Mouse (Mus musculus): Measurements from ENCODE around the gene Lhx5. TPM values are rescaled to one million over a fixed set of nuclear protein-coding genes. Genes with fewer than 3 reads are reported as not detected.

Lhx5 gene
- polyA plus RNA-seq, 1 experiment = not detected

DNA sequence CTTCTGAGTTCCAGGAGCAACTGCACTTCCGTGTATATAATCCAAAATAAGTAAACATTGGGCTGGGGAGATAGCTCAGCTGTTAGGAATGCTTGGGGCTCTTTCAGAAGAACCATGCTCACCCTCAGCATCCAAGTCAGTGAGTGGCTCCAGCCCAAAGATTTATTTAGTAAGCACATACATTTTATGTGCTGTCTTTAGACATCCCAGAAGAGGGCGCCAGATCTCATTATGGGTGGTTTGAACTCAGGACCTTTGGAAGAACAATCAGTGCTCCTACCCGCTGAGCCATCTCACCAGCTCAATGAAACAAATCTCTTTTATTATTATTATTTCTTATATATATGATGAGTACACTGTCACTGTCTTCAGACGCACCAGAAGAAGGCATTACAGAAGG lies 48.0 kb downstream of the Lhx5 start:
- H3K27me3 ChIP-seq (ENCODE audit: control insufficient read depth, insufficient read depth, low read length, poor library complexity, severe bottlenecking) = no peaks in the 10 kb centered on the region
- no peaks in the 10 kb centered on the region for H3K36me3 ChIP-seq (ENCODE audit: control insufficient read depth, insufficient read depth, low read length, poor library complexity, severe bottlenecking)
- TF ChIP-seq POLR2A (IDR thresholded peaks at IDR 0.05; ENCODE audit: insufficient read depth, low read length) (no peak), EP300 (IDR thresholded peaks at IDR 0.05; ENCODE audit: insufficient read depth, low read depth, low read length) (no peak), CTCF (IDR thresholded peaks at IDR 0.05; ENCODE audit: low read depth, low read length) (no peak)
- H3K9ac ChIP-seq (ENCODE audit: low read depth, poor library complexity, severe bottlenecking) = no peak overlapping the region
- no peaks in the 10 kb centered on the region for H3K9me3 ChIP-seq (replicated peaks; ENCODE audit: control insufficient read depth, insufficient read depth, low read length, poor library complexity, severe bottlenecking)
- H3K4me3 ChIP-seq (ENCODE audit: low read depth, low read length) = no peak overlapping the region
- H3K4me1 ChIP-seq (ENCODE audit: control insufficient read depth, insufficient read depth, low read length) = no peaks in the 10 kb centered on the region
- no peak overlapping the region for H3K27ac ChIP-seq (ENCODE audit: insufficient read depth, low read length)

DNA sequence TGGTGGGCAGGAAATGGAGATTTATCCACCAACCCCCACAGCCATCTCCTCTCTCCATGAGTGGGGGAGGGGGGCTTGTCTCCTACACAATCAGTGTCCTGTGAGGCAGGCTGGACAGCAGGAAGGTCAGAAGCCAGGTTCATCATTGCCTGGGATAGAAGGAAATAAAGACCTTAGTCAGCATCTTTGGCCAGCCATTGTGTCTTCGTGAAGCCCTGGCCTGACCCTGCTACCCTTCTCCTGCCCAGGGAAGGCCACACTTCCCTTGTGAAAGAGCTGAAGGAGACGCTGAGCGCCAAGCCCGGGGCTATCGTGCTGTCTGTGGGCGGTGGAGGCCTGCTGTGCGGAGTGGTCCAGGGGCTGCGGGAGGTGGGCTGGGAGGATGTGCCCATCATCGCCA lies 49.7 kb downstream of the Lhx5 start:
- H3K9me3 ChIP-seq (replicated peaks; ENCODE audit: control insufficient read depth, insufficient read depth, low read length, poor library complexity, severe bottlenecking) = no peaks in the 10 kb centered on the region
- no peak overlapping the region for H3K4me3 ChIP-seq (ENCODE audit: low read depth, low read length)
- no peak overlapping the region for H3K9ac ChIP-seq (ENCODE audit: low read depth, poor library complexity, severe bottlenecking)
- H3K27ac ChIP-seq (ENCODE audit: insufficient read depth, low read length) = no peak overlapping the region
- H3K36me3 ChIP-seq (ENCODE audit: control insufficient read depth, insufficient read depth, low read length, poor library complexity, severe bottlenecking) = no peaks in the 10 kb centered on the region
- TF ChIP-seq POLR2A (IDR thresholded peaks at IDR 0.05; ENCODE audit: insufficient read depth, low read length) = no peak
- TF ChIP-seq EP300 (IDR thresholded peaks at IDR 0.05; ENCODE audit: insufficient read depth, low read depth, low read length) = no peak
- no peak for TF ChIP-seq CTCF (IDR thresholded peaks at IDR 0.05; ENCODE audit: low read depth, low read length)
- H3K4me1 ChIP-seq (ENCODE audit: control insufficient read depth, insufficient read depth, low read length) = no peaks in the 10 kb centered on the region
- no peaks in the 10 kb centered on the region for H3K27me3 ChIP-seq (ENCODE audit: control insufficient read depth, insufficient read depth, low read length, poor library complexity, severe bottlenecking)

DNA sequence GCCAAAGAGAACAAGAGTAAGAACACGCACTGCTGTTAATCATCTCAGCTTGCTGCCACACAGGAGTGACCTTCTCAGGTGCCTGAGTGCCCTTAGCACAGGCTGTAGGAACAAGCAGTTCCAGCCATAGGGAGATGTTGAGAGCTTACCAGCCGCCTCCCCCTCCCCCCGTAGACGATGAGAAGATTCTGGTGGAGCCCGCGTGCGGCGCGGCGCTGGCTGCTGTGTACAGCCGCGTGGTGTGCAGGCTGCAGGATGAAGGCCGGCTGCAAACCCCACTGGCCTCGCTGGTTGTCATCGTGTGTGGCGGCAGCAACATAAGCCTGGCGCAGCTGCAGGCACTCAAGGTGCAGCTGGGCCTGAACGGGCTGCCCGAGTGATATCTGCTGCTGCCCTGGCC lies 51.9 kb downstream of the Lhx5 start:
- Histone ChIP-seq H3K27me3 (ENCODE audit: control insufficient read depth, insufficient read depth, low read length, poor library complexity, severe bottlenecking) (no peaks in the 10 kb centered on the region), H3K9ac (ENCODE audit: low read depth, poor library complexity, severe bottlenecking) (no peak overlapping the region), H3K27ac (ENCODE audit: insufficient read depth, low read length) (no peak overlapping the region), H3K36me3 (ENCODE audit: control insufficient read depth, insufficient read depth, low read length, poor library complexity, severe bottlenecking) (no peaks in the 10 kb centered on the region), H3K4me1 (ENCODE audit: control insufficient read depth, insufficient read depth, low read length) (no peaks in the 10 kb centered on the region), H3K9me3 (replicated peaks; ENCODE audit: control insufficient read depth, insufficient read depth, low read length, poor library complexity, severe bottlenecking) (no peaks in the 10 kb centered on the region), H3K4me3 (ENCODE audit: low read depth, low read length) (no peak overlapping the region)
- no peak for TF ChIP-seq EP300 (IDR thresholded peaks at IDR 0.05; ENCODE audit: insufficient read depth, low read depth, low read length)
- TF ChIP-seq CTCF (IDR thresholded peaks at IDR 0.05; ENCODE audit: low read depth, low read length) = no peak
- TF ChIP-seq POLR2A (IDR thresholded peaks at IDR 0.05; ENCODE audit: insufficient read depth, low read length) = no peak

DNA sequence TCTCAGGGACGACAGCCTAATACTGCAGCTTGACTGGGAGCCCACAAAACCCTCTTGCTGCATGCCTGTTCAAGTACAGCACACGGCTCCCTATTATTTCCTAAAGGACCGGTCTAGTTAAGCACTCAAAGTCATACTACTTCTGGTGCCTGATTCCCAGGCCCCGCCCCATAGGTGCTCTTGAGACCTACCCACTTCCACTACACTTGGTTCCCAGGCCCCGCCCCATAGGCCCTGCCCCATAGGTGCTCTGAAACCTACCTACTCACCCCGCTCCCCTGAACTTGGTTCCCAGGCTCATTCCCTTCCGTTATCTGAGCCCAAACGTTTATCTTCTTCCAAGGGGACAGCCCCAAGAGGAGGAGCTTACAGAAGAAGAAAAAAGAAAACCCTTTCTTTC lies 56.3 kb downstream of the Lhx5 start:
- no peaks in the 10 kb centered on the region for H3K36me3 ChIP-seq (ENCODE audit: control insufficient read depth, insufficient read depth, low read length, poor library complexity, severe bottlenecking)
- no peak overlapping the region for H3K4me3 ChIP-seq (ENCODE audit: low read depth, low read length)
- no peak overlapping the region for H3K27ac ChIP-seq (ENCODE audit: insufficient read depth, low read length)
- no peak overlapping the region for H3K9ac ChIP-seq (ENCODE audit: low read depth, poor library complexity, severe bottlenecking)
- H3K9me3 ChIP-seq (replicated peaks; ENCODE audit: control insufficient read depth, insufficient read depth, low read length, poor library complexity, severe bottlenecking) = no peaks in the 10 kb centered on the region
- TF ChIP-seq POLR2A (IDR thresholded peaks at IDR 0.05; ENCODE audit: insufficient read depth, low read length) (no peak), EP300 (IDR thresholded peaks at IDR 0.05; ENCODE audit: insufficient read depth, low read depth, low read length) (no peak), CTCF (IDR thresholded peaks at IDR 0.05; ENCODE audit: low read depth, low read length) (no peak)
- H3K4me1 ChIP-seq (ENCODE audit: control insufficient read depth, insufficient read depth, low read length) = peaks cover 6% of the 10 kb centered on the region
- H3K27me3 ChIP-seq (ENCODE audit: control insufficient read depth, insufficient read depth, low read length, poor library complexity, severe bottlenecking) = no peaks in the 10 kb centered on the region

DNA sequence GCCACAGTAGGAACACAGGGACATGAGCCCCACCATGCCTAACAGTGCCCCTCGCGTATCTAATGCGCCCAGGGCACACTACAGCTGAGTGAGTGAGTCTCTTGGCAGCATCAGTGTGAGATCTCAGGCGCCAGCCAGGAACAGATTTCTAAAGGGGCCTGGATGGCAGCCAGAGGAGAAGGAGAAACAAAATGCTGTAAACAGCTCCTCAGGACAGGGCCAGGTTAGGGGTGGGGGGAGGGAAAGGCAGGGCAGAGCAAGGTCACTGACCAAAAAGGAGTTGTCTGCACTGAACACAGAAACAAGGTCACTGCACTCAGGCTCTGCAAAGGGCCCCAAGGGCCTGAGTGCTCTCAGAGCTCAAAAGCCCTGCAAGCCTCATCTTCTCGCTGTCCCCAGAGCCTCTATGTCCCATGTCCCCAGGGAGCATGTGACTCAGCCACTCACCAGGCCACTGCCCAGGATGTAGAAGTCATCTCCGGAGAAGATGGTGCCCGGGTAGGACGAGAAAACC lies 59.2 kb downstream of the Lhx5 start:
- Histone ChIP-seq H3K9me3 (replicated peaks; ENCODE audit: control insufficient read depth, insufficient read depth, low read length, poor library complexity, severe bottlenecking) (no peaks in the 10 kb centered on the region), H3K36me3 (ENCODE audit: control insufficient read depth, insufficient read depth, low read length, poor library complexity, severe bottlenecking) (no peaks in the 10 kb centered on the region), H3K27me3 (ENCODE audit: control insufficient read depth, insufficient read depth, low read length, poor library complexity, severe bottlenecking) (no peaks in the 10 kb centered on the region), H3K4me3 (ENCODE audit: low read depth, low read length) (peak overlapping the region; percentile 14; the same call in 1 of the 2 replicates), H3K27ac (ENCODE audit: insufficient read depth, low read length) (peak overlapping the region; percentile 34; the same call in 1 of the 2 replicates), H3K4me1 (ENCODE audit: control insufficient read depth, insufficient read depth, low read length) (peaks cover 6% of the 10 kb centered on the region), H3K9ac (ENCODE audit: low read depth, poor library complexity, severe bottlenecking) (no peak overlapping the region)
- TF ChIP-seq EP300 (IDR thresholded peaks at IDR 0.05; ENCODE audit: insufficient read depth, low read depth, low read length) (peak; percentile 77), POLR2A (IDR thresholded peaks at IDR 0.05; ENCODE audit: insufficient read depth, low read length) (no peak)

Other genes with a start within 250 kb of the Lhx5 start
- gene Sdsl, start 41.1 kb downstream of the Lhx5 start, polyA plus RNA-seq (2011; ENCODE audit: insufficient read depth, insufficient read length, low read depth, missing spikeins) = not detected in 2 replicates
- gene Sds, start 44.8 kb downstream of the Lhx5 start, polyA plus RNA-seq (2011; ENCODE audit: insufficient read depth, insufficient read length, low read depth, missing spikeins) = not detected in 2 replicates
- 19.1 and 22.1 TPM in 2 replicates for gene Plbd2, start 71.9 kb downstream of the Lhx5 start, polyA plus RNA-seq (2011; ENCODE audit: insufficient read depth, insufficient read length, low read depth, missing spikeins)
- gene Slc8b1, start 79.5 kb downstream of the Lhx5 start, polyA plus RNA-seq (2011; ENCODE audit: insufficient read depth, insufficient read length, low read depth, missing spikeins) = 17.7 and 19.1 TPM in 2 replicates
- 13.2 and 17.1 TPM in 2 replicates for gene Tpcn1, start 157.0 kb downstream of the Lhx5 start, polyA plus RNA-seq (2011; ENCODE audit: insufficient read depth, insufficient read length, low read depth, missing spikeins)
- gene Iqcd, start 157.3 kb downstream of the Lhx5 start, polyA plus RNA-seq (2011; ENCODE audit: insufficient read depth, insufficient read length, low read depth, missing spikeins) = 0.37 and 0.43 TPM in 2 replicates
- 13.0 and 13.1 TPM in 2 replicates for gene Rita1, start 180.9 kb downstream of the Lhx5 start, polyA plus RNA-seq (2011; ENCODE audit: insufficient read depth, insufficient read length, low read depth, missing spikeins)
- gene Ddx54, start 181.0 kb downstream of the Lhx5 start, polyA plus RNA-seq (2011; ENCODE audit: insufficient read depth, insufficient read length, low read depth, missing spikeins) = 49.7 and 49.9 TPM in 2 replicates
- not detected in 2 replicates for gene Cfap73, start 202.5 kb downstream of the Lhx5 start, polyA plus RNA-seq (2011; ENCODE audit: insufficient read depth, insufficient read length, low read depth, missing spikeins)
- 2.0 and 3.5 TPM in 2 replicates for gene Rasal1, start 217.1 kb downstream of the Lhx5 start, polyA plus RNA-seq (2011; ENCODE audit: insufficient read depth, insufficient read length, low read depth, missing spikeins)